Mouse (Mus musculus): Measurements from ENCODE around the gene Anln. TPM values are rescaled to one million over a fixed set of nuclear protein-coding genes. Genes with fewer than 3 reads are reported as not detected.

The Anln gene
- 42.1 and 43.2 TPM in 2 replicates for polyA plus RNA-seq (2014; fragmentation: Nextera tagmentation; extraction: Ambion mirVana)

GRCm38 (mm10) chr9:22389021-22389476 lies at the start of gene Anln:
Gene Anln (minus strand): TSS chr9:22389188.
- ATAC-seq (ENCODE audit: insufficient read depth, low FRiP score, low TSS enrichment) (peak; percentile 96), DNase-seq (ENCODE audit: low spot score) (peak; percentile 95)
- Histone ChIP-seq H3K36me3 (ENCODE audit: control insufficient read depth, insufficient read depth, low read length) (no peaks in the 10 kb centered on the region), H3K27ac (ENCODE audit: low read depth, low read length) (peak within 1 kb of the TSS; percentile 86), H3K9me3 (ENCODE audit: control insufficient read depth, low read length) (no peaks in the 10 kb centered on the region), H3K4me3 (ENCODE audit: low read depth, low read length) (peak within 1 kb of the TSS; percentile 80), H3K4me1 (ENCODE audit: control insufficient read depth, insufficient read depth, low read length) (peaks cover 3% of the 10 kb centered on the region; the same call in 1 of the 2 replicates), H3K4me2 (ENCODE audit: low read depth) (peak within 1 kb of the TSS; percentile 50), H3K27me3 (ENCODE audit: control insufficient read depth, insufficient read depth, low read length) (no peaks in the 10 kb centered on the region), H3K9ac (ENCODE audit: low read length) (peak within 1 kb of the TSS; percentile 65)
- under 1% methylated on average over 43 of the region's 44 CpGs for WGBS

- 98% methylated on average over 2 of the region's 2 CpGs for WGBS
Observed at GRCm38 (mm10) chr9:22434101-22434500, 45.1 kb upstream of the Anln start.

GRCm38 (mm10) chr9:22433221-22433620 lies 44.2 kb upstream of the Anln start:
- Histone ChIP-seq H3K36me3 (ENCODE audit: control insufficient read depth, insufficient read depth, low read length) (no peaks in the 10 kb centered on the region), H3K27me3 (ENCODE audit: control insufficient read depth, insufficient read depth, low read length) (no peaks in the 10 kb centered on the region), H3K4me3 (ENCODE audit: low read depth, low read length) (no peak overlapping the region), H3K4me1 (ENCODE audit: control insufficient read depth, insufficient read depth, low read length) (no peaks in the 10 kb centered on the region), H3K9me3 (ENCODE audit: control insufficient read depth, low read length) (no peaks in the 10 kb centered on the region), H3K4me2 (ENCODE audit: low read depth) (no peak overlapping the region), H3K27ac (ENCODE audit: low read depth, low read length) (no peak overlapping the region), H3K9ac (ENCODE audit: low read length) (no peak overlapping the region)
- WGBS = 82% methylated on average over 2 of the region's 2 CpGs
- DNase-seq (ENCODE audit: low spot score) (no peak), ATAC-seq (ENCODE audit: insufficient read depth, low FRiP score, low TSS enrichment) (no peak)

More at GRCm38 (mm10) chr9:22434101-22434500, 45.1 kb upstream of the Anln start:
- no peak overlapping the region for H3K4me2 ChIP-seq (ENCODE audit: low read depth)
- H3K27me3 ChIP-seq (ENCODE audit: control insufficient read depth, insufficient read depth, low read length) = no peaks in the 10 kb centered on the region
- H3K9ac ChIP-seq (ENCODE audit: low read length) = no peak overlapping the region
- no peaks in the 10 kb centered on the region for H3K36me3 ChIP-seq (ENCODE audit: control insufficient read depth, insufficient read depth, low read length)
- ATAC-seq (ENCODE audit: insufficient read depth, low FRiP score, low TSS enrichment) (no peak), DNase-seq (ENCODE audit: low spot score) (no peak)
- no peaks in the 10 kb centered on the region for H3K4me1 ChIP-seq (ENCODE audit: control insufficient read depth, insufficient read depth, low read length)
- H3K4me3 ChIP-seq (ENCODE audit: low read depth, low read length) = no peak overlapping the region
- no peaks in the 10 kb centered on the region for H3K9me3 ChIP-seq (ENCODE audit: control insufficient read depth, low read length)
- no peak overlapping the region for H3K27ac ChIP-seq (ENCODE audit: low read depth, low read length)

GRCm38 (mm10) chr9:22430315-22430840 lies 41.4 kb upstream of the Anln start:
- ATAC-seq (ENCODE audit: insufficient read depth, low FRiP score, low TSS enrichment) = no peak
- 45% methylated on average over 5 of the region's 5 CpGs for WGBS
- DNase-seq (ENCODE audit: low spot score) = no peak

GRCm38 (mm10) chr9:22429533-22430241 lies 40.7 kb upstream of the Anln start:
- Histone ChIP-seq H3K9ac (ENCODE audit: low read length) (no peak overlapping the region), H3K4me3 (ENCODE audit: low read depth, low read length) (no peak overlapping the region), H3K36me3 (ENCODE audit: control insufficient read depth, insufficient read depth, low read length) (no peaks in the 10 kb centered on the region), H3K27me3 (ENCODE audit: control insufficient read depth, insufficient read depth, low read length) (no peaks in the 10 kb centered on the region), H3K9me3 (ENCODE audit: control insufficient read depth, low read length) (no peaks in the 10 kb centered on the region), H3K27ac (ENCODE audit: low read depth, low read length) (no peak overlapping the region), H3K4me1 (ENCODE audit: control insufficient read depth, insufficient read depth, low read length) (no peaks in the 10 kb centered on the region), H3K4me2 (ENCODE audit: low read depth) (no peak overlapping the region)
- DNase-seq (ENCODE audit: low spot score) (no peak), ATAC-seq (ENCODE audit: insufficient read depth, low FRiP score, low TSS enrichment) (no peak)
- 83% methylated on average over 15 of the region's 15 CpGs for WGBS

More at GRCm38 (mm10) chr9:22430315-22430840, 41.4 kb upstream of the Anln start:
- H3K27me3 ChIP-seq (ENCODE audit: control insufficient read depth, insufficient read depth, low read length) = no peaks in the 10 kb centered on the region
- H3K36me3 ChIP-seq (ENCODE audit: control insufficient read depth, insufficient read depth, low read length) = no peaks in the 10 kb centered on the region
- H3K4me1 ChIP-seq (ENCODE audit: control insufficient read depth, insufficient read depth, low read length) = no peaks in the 10 kb centered on the region
- H3K4me3 ChIP-seq (ENCODE audit: low read depth, low read length) = no peak overlapping the region
- H3K27ac ChIP-seq (ENCODE audit: low read depth, low read length) = no peak overlapping the region
- no peak overlapping the region for H3K4me2 ChIP-seq (ENCODE audit: low read depth)
- no peaks in the 10 kb centered on the region for H3K9me3 ChIP-seq (ENCODE audit: control insufficient read depth, low read length)
- no peak overlapping the region for H3K9ac ChIP-seq (ENCODE audit: low read length)

GRCm38 (mm10) chr9:22428666-22429410 lies 39.9 kb upstream of the Anln start:
- Histone ChIP-seq H3K9me3 (ENCODE audit: control insufficient read depth, low read length) (no peaks in the 10 kb centered on the region), H3K9ac (ENCODE audit: low read length) (no peak overlapping the region), H3K27me3 (ENCODE audit: control insufficient read depth, insufficient read depth, low read length) (no peaks in the 10 kb centered on the region), H3K36me3 (ENCODE audit: control insufficient read depth, insufficient read depth, low read length) (no peaks in the 10 kb centered on the region), H3K4me2 (ENCODE audit: low read depth) (no peak overlapping the region), H3K27ac (ENCODE audit: low read depth, low read length) (no peak overlapping the region), H3K4me1 (ENCODE audit: control insufficient read depth, insufficient read depth, low read length) (no peaks in the 10 kb centered on the region), H3K4me3 (ENCODE audit: low read depth, low read length) (no peak overlapping the region)
- no peak for DNase-seq (ENCODE audit: low spot score)
- 83% methylated on average over 14 of the region's 14 CpGs for WGBS
- ATAC-seq (ENCODE audit: insufficient read depth, low FRiP score, low TSS enrichment) = no peak

GRCm38 (mm10) chr9:22428028-22428665 lies 39.2 kb upstream of the Anln start:
- H3K4me3 ChIP-seq (ENCODE audit: low read depth, low read length) = no peak overlapping the region
- no peak overlapping the region for H3K4me2 ChIP-seq (ENCODE audit: low read depth)
- DNase-seq (ENCODE audit: low spot score) = no peak
- WGBS = 37% methylated on average over 2 of the region's 4 CpGs
- no peak overlapping the region for H3K27ac ChIP-seq (ENCODE audit: low read depth, low read length)
- H3K27me3 ChIP-seq (ENCODE audit: control insufficient read depth, insufficient read depth, low read length) = no peaks in the 10 kb centered on the region
- H3K9me3 ChIP-seq (ENCODE audit: control insufficient read depth, low read length) = no peaks in the 10 kb centered on the region
- H3K36me3 ChIP-seq (ENCODE audit: control insufficient read depth, insufficient read depth, low read length) = no peaks in the 10 kb centered on the region
- no peak overlapping the region for H3K9ac ChIP-seq (ENCODE audit: low read length)
- ATAC-seq (ENCODE audit: insufficient read depth, low FRiP score, low TSS enrichment) = no peak
- no peaks in the 10 kb centered on the region for H3K4me1 ChIP-seq (ENCODE audit: control insufficient read depth, insufficient read depth, low read length)

- 95% methylated on average over 4 of the region's 4 CpGs for WGBS
- H3K27ac ChIP-seq (ENCODE audit: low read depth, low read length) = no peak overlapping the region
- no peak overlapping the region for H3K9ac ChIP-seq (ENCODE audit: low read length)
- no peaks in the 10 kb centered on the region for H3K36me3 ChIP-seq (ENCODE audit: control insufficient read depth, insufficient read depth, low read length)
- no peaks in the 10 kb centered on the region for H3K4me1 ChIP-seq (ENCODE audit: control insufficient read depth, insufficient read depth, low read length)
- ATAC-seq (ENCODE audit: insufficient read depth, low FRiP score, low TSS enrichment) (no peak), DNase-seq (ENCODE audit: low spot score) (no peak)
- H3K9me3 ChIP-seq (ENCODE audit: control insufficient read depth, low read length) = no peaks in the 10 kb centered on the region
- no peaks in the 10 kb centered on the region for H3K27me3 ChIP-seq (ENCODE audit: control insufficient read depth, insufficient read depth, low read length)
- no peak overlapping the region for H3K4me2 ChIP-seq (ENCODE audit: low read depth)
- H3K4me3 ChIP-seq (ENCODE audit: low read depth, low read length) = no peak overlapping the region
Observed at GRCm38 (mm10) chr9:22424719-22425118, 35.7 kb upstream of the Anln start.

Data from neural tube, embryonic 11.5 days (tissue).